Mouse (Mus musculus): ENCODE measurements around the gene Myl6b. TPM values are rescaled to one million over a fixed set of nuclear protein-coding genes. Genes with fewer than 3 reads are reported as not detected.
"Not testable (repeated sequence)": the region's sequence is repeated elsewhere in the genome, so short reads cannot be mapped to it uniquely, and the experiment has no call there.

Gene Myl6b
- polyA plus RNA-seq, 1 experiment from 2014 or later, result 2.7 TPM

DNA sequence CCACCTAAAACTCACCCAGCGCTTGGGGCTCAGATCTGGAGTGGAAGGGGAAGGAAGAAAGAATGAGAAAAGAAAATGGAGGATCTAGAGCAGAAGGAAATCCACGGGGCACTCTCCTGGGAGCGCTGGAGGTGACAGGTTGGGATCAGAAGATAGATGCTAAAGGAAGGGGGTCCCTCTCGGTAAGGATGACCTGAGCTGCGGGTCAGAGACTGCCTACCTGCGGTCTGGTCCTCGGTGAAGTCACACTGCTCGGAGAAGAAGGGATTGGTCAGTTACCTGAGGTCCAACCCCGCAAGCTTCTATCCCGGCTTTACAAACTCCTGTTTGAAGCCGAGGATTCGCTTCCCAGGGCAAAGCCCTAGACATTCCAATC is 5.2 kb downstream of the Myl6b start:
- ATAC-seq (ENCODE audit: insufficient read depth, low FRiP score), result peak; percentile 14
- under 1% methylated on average over 12 of the region's 12 CpGs for WGBS
- Histone ChIP-seq H3K36me3 (ENCODE audit: control insufficient read depth, insufficient read depth, low read length) (peaks cover 11% of the 10 kb centered on the region; the same call in 1 of the 2 replicates), H3K9me3 (replicated peaks; ENCODE audit: control insufficient read depth, low read length) (no peaks in the 10 kb centered on the region), H3K27ac (ENCODE audit: low read length) (peak overlapping the region; percentile 99), H3K27me3 (ENCODE audit: control insufficient read depth, insufficient read depth, low read length) (no peaks in the 10 kb centered on the region), H3K9ac (ENCODE audit: low read length) (peak overlapping the region; percentile 93), H3K4me3 (replicated peaks; ENCODE audit: low read length) (peak overlapping the region; percentile 73), H3K4me1 (ENCODE audit: control insufficient read depth, insufficient read depth, low read length) (peaks cover 40% of the 10 kb centered on the region), H3K4me2 (ENCODE audit: low read depth, low read length) (peak overlapping the region; percentile 76)

DNA sequence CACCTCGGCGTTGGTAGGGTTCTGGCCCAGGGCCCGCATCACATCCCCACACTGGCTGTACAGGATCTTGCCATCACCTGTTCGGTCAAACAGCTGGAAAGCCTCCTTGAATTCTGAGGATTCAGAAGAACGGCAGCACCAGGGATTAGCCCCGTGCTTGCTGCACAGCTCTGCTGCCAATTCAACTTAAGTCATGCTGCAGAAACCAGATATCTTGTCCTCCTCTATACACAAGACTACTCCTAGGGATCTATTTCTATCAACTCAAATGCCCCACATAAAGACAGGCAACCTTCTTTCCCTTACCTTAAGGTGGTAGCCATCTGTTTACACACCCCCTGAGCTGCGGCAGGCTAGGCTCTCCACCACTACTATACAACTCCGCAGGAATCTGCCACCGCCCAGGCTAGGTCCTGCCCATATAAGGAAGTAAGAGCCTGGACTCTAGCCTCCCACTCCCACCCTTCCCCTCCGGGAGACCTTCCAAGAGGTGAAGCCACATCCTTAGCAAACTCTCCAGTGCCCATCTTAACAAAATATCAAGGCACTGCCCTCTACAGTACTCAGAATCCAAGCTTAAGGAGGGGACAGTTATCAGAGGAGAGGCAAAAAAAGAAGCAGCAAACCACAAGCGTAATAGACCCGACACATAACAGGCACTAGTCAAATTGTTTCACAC is 5.7 kb downstream of the Myl6b start:
- peak overlapping the region; percentile 99 for H3K27ac ChIP-seq (ENCODE audit: low read length)
- H3K36me3 ChIP-seq (ENCODE audit: control insufficient read depth, insufficient read depth, low read length), result peaks cover 16% of the 10 kb centered on the region; the same call in 1 of the 2 replicates
- H3K4me1 ChIP-seq (ENCODE audit: control insufficient read depth, insufficient read depth, low read length), result peaks cover 37% of the 10 kb centered on the region
- WGBS, result 10% methylated on average over 12 of the region's 12 CpGs
- peak overlapping the region; percentile 73 for H3K4me3 ChIP-seq (replicated peaks; ENCODE audit: low read length)
- H3K9me3 ChIP-seq (replicated peaks; ENCODE audit: control insufficient read depth, low read length), result no peaks in the 10 kb centered on the region
- H3K4me2 ChIP-seq (ENCODE audit: low read depth, low read length), result peak overlapping the region; percentile 76
- H3K9ac ChIP-seq (ENCODE audit: low read length), result peak overlapping the region; percentile 93
- peak; percentile 75 for ATAC-seq (ENCODE audit: insufficient read depth, low FRiP score)
- H3K27me3 ChIP-seq (ENCODE audit: control insufficient read depth, insufficient read depth, low read length), result no peaks in the 10 kb centered on the region

DNA sequence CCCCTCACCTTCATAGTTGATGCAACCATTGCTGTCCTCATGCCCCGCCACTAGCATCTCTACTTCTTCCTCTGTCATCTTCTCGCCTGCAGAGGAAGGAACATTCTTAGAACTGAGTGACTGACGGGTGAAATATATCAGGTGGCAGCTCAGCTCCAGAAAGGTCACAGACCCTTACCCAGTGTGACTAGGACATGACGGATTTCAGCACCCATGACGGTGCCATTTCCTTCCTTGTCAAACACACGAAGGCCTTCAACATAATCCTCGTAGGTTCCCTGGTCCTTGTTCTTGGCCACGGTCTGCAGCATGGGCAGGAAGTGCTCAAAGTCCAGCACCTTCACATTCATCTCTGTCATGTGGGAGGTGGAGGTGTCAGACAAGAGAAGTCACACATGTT is 6.4 kb downstream of the Myl6b start:
- Histone ChIP-seq H3K4me2 (ENCODE audit: low read depth, low read length) (peak overlapping the region; percentile 76), H3K4me1 (ENCODE audit: control insufficient read depth, insufficient read depth, low read length) (peaks cover 32% of the 10 kb centered on the region), H3K9ac (ENCODE audit: low read length) (peak overlapping the region; percentile 93), H3K36me3 (ENCODE audit: control insufficient read depth, insufficient read depth, low read length) (peaks cover 21% of the 10 kb centered on the region; the same call in 1 of the 2 replicates), H3K4me3 (replicated peaks; ENCODE audit: low read length) (peak overlapping the region; percentile 73), H3K27ac (ENCODE audit: low read length) (peak overlapping the region; percentile 99)
- not testable (repeated sequence) for ATAC-seq (ENCODE audit: insufficient read depth, low FRiP score); H3K9me3 ChIP-seq (replicated peaks; ENCODE audit: control insufficient read depth, low read length); H3K27me3 ChIP-seq (ENCODE audit: control insufficient read depth, insufficient read depth, low read length)
- 33% methylated on average over 7 of the region's 8 CpGs for WGBS

DNA sequence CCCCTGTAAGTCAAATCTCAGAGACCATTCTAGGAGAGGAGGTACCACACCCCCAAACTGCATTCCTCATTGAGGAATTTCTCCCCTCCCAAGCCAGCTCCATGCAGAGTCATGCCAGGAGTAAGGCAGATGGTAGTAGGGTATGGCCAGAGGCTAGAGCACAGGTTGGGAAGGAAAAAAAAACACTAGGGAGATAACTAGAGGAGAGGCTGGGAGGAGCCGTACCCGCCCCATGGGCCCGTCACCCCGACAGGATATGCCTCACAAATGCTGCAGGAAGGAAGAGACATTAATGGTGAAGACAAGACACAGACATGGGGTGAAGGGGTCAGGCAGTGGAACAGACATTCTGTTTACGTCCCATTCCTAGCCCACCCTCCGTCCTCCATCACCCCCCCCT is 7.0 kb downstream of the Myl6b start:
- Histone ChIP-seq H3K9ac (ENCODE audit: low read length) (peak overlapping the region; percentile 93), H3K4me3 (replicated peaks; ENCODE audit: low read length) (peak overlapping the region; percentile 73), H3K27me3 (ENCODE audit: control insufficient read depth, insufficient read depth, low read length) (no peaks in the 10 kb centered on the region), H3K9me3 (replicated peaks; ENCODE audit: control insufficient read depth, low read length) (no peaks in the 10 kb centered on the region), H3K36me3 (ENCODE audit: control insufficient read depth, insufficient read depth, low read length) (peaks cover 21% of the 10 kb centered on the region; the same call in 1 of the 2 replicates), H3K4me1 (ENCODE audit: control insufficient read depth, insufficient read depth, low read length) (peaks cover 31% of the 10 kb centered on the region), H3K27ac (ENCODE audit: low read length) (peak overlapping the region; percentile 99), H3K4me2 (ENCODE audit: low read depth, low read length) (peak overlapping the region; percentile 76)
- ATAC-seq (ENCODE audit: insufficient read depth, low FRiP score), result no peak
- 22% methylated on average over 6 of the region's 6 CpGs for WGBS

DNA sequence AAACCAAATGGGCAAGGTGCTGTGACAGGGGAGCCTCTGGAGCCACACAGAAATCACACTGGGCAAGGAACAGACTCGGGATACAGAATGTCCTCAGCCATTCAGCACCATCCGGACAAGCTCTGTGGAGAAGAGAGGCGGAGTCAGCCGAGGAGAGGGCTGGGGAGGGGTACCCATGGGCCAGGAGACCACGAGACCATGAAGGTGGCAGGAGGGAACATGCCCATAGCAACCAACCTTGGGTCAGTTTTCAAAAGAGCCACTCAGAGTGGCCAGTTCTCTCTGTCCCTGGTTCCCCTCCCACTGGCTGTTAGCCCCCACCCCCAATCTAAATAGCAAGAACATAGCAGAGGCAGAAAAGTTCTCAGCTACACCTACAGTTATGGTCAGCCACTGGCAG is 7.6 kb downstream of the Myl6b start:
- Histone ChIP-seq H3K9me3 (replicated peaks; ENCODE audit: control insufficient read depth, low read length) (no peaks in the 10 kb centered on the region), H3K27me3 (ENCODE audit: control insufficient read depth, insufficient read depth, low read length) (no peaks in the 10 kb centered on the region), H3K4me1 (ENCODE audit: control insufficient read depth, insufficient read depth, low read length) (peaks cover 31% of the 10 kb centered on the region), H3K36me3 (ENCODE audit: control insufficient read depth, insufficient read depth, low read length) (peaks cover 21% of the 10 kb centered on the region; the same call in 1 of the 2 replicates), H3K9ac (ENCODE audit: low read length) (peak overlapping the region; percentile 93), H3K27ac (ENCODE audit: low read length) (peak overlapping the region; percentile 99), H3K4me2 (ENCODE audit: low read depth, low read length) (peak overlapping the region; percentile 76), H3K4me3 (replicated peaks; ENCODE audit: low read length) (peak overlapping the region; percentile 73)
- WGBS, result 36% methylated on average over 5 of the region's 5 CpGs
- no peak for ATAC-seq (ENCODE audit: insufficient read depth, low FRiP score)

DNA sequence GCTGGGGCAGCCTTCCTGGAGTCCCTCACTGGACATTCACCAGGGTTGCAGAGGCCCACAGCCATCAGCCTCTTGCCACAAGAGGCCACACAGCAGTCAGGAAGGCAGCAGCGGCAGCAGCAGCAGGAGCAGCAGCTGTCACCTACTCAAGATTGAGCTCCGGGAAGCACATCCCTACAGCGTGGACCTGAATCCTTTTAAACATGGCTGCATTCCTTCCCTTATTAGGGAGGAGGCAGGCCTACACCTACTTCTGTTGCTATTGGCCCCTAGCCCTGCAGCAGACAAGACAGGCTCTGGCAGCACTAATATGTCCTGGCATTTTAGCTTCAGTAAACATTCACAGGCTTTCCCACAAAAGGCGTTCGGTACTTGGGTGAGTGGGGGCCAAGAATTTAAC is 8.3 kb downstream of the Myl6b start:
- Histone ChIP-seq H3K4me2 (ENCODE audit: low read depth, low read length) (peak overlapping the region; percentile 76; the same call in 1 of the 2 replicates), H3K9me3 (replicated peaks; ENCODE audit: control insufficient read depth, low read length) (no peaks in the 10 kb centered on the region), H3K4me3 (replicated peaks; ENCODE audit: low read length) (0 out of 2 replicates have a peak overlapping the region, but pooled peaks have one; percentile 5), H3K4me1 (ENCODE audit: control insufficient read depth, insufficient read depth, low read length) (peaks cover 31% of the 10 kb centered on the region), H3K36me3 (ENCODE audit: control insufficient read depth, insufficient read depth, low read length) (peaks cover 25% of the 10 kb centered on the region), H3K9ac (ENCODE audit: low read length) (peak overlapping the region; percentile 62), H3K27me3 (ENCODE audit: control insufficient read depth, insufficient read depth, low read length) (no peaks in the 10 kb centered on the region), H3K27ac (ENCODE audit: low read length) (peak overlapping the region; percentile 99)
- 24% methylated on average over 5 of the region's 5 CpGs for WGBS
- ATAC-seq (ENCODE audit: insufficient read depth, low FRiP score), result no peak

DNA sequence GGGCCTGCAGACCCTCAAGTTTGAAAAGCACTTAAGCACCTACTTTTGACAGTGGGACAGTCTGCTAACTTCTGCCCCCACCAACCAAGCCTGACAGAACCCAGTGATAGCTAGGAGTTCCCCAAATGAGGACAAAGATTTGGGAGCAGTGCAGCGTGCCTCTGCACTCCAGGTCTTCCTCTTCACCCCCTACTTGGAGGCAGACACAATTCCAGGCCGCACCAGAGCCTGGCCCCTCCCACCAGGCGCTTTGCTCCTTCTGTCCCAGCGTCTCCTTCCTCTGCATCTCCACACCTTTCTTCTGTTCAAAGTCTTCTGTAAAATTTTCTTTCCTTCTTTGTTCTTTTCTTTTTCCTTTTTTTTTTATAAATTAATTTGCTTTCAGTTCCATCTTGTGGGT is 8.7 kb downstream of the Myl6b start:
- H3K36me3 ChIP-seq (ENCODE audit: control insufficient read depth, insufficient read depth, low read length), result peaks cover 25% of the 10 kb centered on the region
- H3K4me2 ChIP-seq (ENCODE audit: low read depth, low read length), result peak overlapping the region; percentile 27; the same call in 1 of the 2 replicates
- ATAC-seq (ENCODE audit: insufficient read depth, low FRiP score), result no peak
- 33% methylated on average over 4 of the region's 4 CpGs for WGBS
- 0 out of 2 replicates have a peak overlapping the region, but pooled peaks have one; percentile 5 for H3K4me3 ChIP-seq (replicated peaks; ENCODE audit: low read length)
- peak overlapping the region; percentile 62 for H3K9ac ChIP-seq (ENCODE audit: low read length)
- H3K4me1 ChIP-seq (ENCODE audit: control insufficient read depth, insufficient read depth, low read length), result peaks cover 27% of the 10 kb centered on the region
- H3K9me3 ChIP-seq (replicated peaks; ENCODE audit: control insufficient read depth, low read length), result no peaks in the 10 kb centered on the region
- H3K27me3 ChIP-seq (ENCODE audit: control insufficient read depth, insufficient read depth, low read length), result no peaks in the 10 kb centered on the region
- peak overlapping the region; percentile 99 for H3K27ac ChIP-seq (ENCODE audit: low read length)

DNA sequence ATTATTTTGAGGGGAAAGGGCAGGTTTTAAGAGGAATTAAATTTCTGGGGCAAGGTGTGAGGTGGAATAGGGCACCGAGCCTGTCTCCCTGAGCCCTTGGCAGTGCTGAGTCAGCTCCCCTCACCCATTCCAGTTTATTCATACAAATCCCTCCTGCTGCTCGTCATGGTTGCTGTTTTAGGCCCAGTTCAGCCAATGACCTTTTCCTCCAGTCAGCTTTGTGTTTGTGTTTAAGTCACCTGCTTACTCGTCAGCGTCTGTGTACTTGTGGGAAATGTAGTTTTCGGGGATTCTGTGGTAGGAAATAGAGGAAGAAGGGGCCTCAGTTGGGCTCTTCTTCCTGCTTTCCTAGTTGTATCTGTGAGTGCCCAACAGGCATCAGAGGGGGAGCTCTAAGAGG is 9.1 kb downstream of the Myl6b start:
- WGBS, result 44% methylated on average over 5 of the region's 5 CpGs
- H3K27ac ChIP-seq (ENCODE audit: low read length), result peak overlapping the region; percentile 99
- no peak for ATAC-seq (ENCODE audit: insufficient read depth, low FRiP score)
- H3K9ac ChIP-seq (ENCODE audit: low read length), result peak overlapping the region; percentile 62
- H3K27me3 ChIP-seq (ENCODE audit: control insufficient read depth, insufficient read depth, low read length), result no peaks in the 10 kb centered on the region
- H3K36me3 ChIP-seq (ENCODE audit: control insufficient read depth, insufficient read depth, low read length), result peaks cover 25% of the 10 kb centered on the region
- peaks cover 23% of the 10 kb centered on the region for H3K4me1 ChIP-seq (ENCODE audit: control insufficient read depth, insufficient read depth, low read length)
- H3K4me3 ChIP-seq (replicated peaks; ENCODE audit: low read length), result no peak overlapping the region
- H3K9me3 ChIP-seq (replicated peaks; ENCODE audit: control insufficient read depth, low read length), result no peaks in the 10 kb centered on the region
- H3K4me2 ChIP-seq (ENCODE audit: low read depth, low read length), result no peak overlapping the region; the same call in 1 of the 2 replicates

DNA sequence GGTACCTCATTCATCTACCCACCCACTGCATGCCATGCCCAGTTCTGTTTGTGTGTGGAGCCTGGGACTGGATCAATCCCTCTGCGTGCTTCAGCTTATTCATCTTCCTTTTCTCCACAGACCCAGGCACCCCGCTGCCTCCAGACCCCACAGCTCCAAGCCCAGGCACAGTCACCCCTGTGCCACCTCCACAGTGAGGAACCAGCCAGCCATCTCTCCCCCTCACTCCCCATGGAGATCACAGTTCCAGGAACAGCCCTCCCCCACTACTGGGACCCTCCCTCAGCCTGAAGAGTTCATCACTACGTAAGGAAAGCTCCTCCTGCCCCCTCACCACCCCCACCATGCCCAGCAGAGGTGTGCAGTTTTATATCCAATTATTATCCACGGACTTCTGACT is 9.7 kb downstream of the Myl6b start:
- peak overlapping the region; percentile 49; the same call in 1 of the 2 replicates for H3K27ac ChIP-seq (ENCODE audit: low read length)
- H3K9me3 ChIP-seq (replicated peaks; ENCODE audit: control insufficient read depth, low read length), result no peaks in the 10 kb centered on the region
- peaks cover 23% of the 10 kb centered on the region for H3K4me1 ChIP-seq (ENCODE audit: control insufficient read depth, insufficient read depth, low read length)
- peaks cover 28% of the 10 kb centered on the region for H3K36me3 ChIP-seq (ENCODE audit: control insufficient read depth, insufficient read depth, low read length)
- H3K9ac ChIP-seq (ENCODE audit: low read length), result no peak overlapping the region
- H3K4me2 ChIP-seq (ENCODE audit: low read depth, low read length), result no peak overlapping the region
- no peaks in the 10 kb centered on the region for H3K27me3 ChIP-seq (ENCODE audit: control insufficient read depth, insufficient read depth, low read length)
- no peak overlapping the region for H3K4me3 ChIP-seq (replicated peaks; ENCODE audit: low read length)
- ATAC-seq (ENCODE audit: insufficient read depth, low FRiP score), result no peak
- 68% methylated on average over 4 of the region's 4 CpGs for WGBS

All from stomach, embryonic 16.5 days (tissue).